Mouse (Mus musculus): ENCODE results near the gene Abhd10.

The Abhd10 gene

GRCm38 (mm10) chr16:45742615-45743476, at the start of gene Abhd10:
Gene Abhd10 (minus strand): TSS chr16:45742955.
- peak; percentile 97 for ATAC-seq (ENCODE audit: low TSS enrichment)

- no peak for ATAC-seq (ENCODE audit: low TSS enrichment)
Observed at GRCm38 (mm10) chr16:45791286-45791685, 48.5 kb upstream of the Abhd10 start.

GRCm38 (mm10) chr16:45789311-45789710, 46.6 kb upstream of the Abhd10 start:
- no peak for ATAC-seq (ENCODE audit: low TSS enrichment)

GRCm38 (mm10) chr16:45787650-45788049, 44.9 kb upstream of the Abhd10 start:
- no peak for ATAC-seq (ENCODE audit: low TSS enrichment)

GRCm38 (mm10) chr16:45786639-45787038, 43.9 kb upstream of the Abhd10 start:
- ATAC-seq (ENCODE audit: low TSS enrichment): peak; percentile 94

GRCm38 (mm10) chr16:45780001-45780400, 37.2 kb upstream of the Abhd10 start:
- no peak for ATAC-seq (ENCODE audit: low TSS enrichment)

- no peak for ATAC-seq (ENCODE audit: low TSS enrichment)
Observed at GRCm38 (mm10) chr16:45774813-45775212, 32.1 kb upstream of the Abhd10 start.

- no peak for ATAC-seq (ENCODE audit: low TSS enrichment)
Observed at GRCm38 (mm10) chr16:45770914-45771313, 28.2 kb upstream of the Abhd10 start.

GRCm38 (mm10) chr16:45767853-45768640, 25.3 kb upstream of the Abhd10 start:
- peak; percentile 50; the same call in 1 of the 2 replicates for ATAC-seq (ENCODE audit: low TSS enrichment)

GRCm38 (mm10) chr16:45767434-45767833, 24.7 kb upstream of the Abhd10 start:
- no peak for ATAC-seq (ENCODE audit: low TSS enrichment)

- no peak for ATAC-seq (ENCODE audit: low TSS enrichment)
Observed at GRCm38 (mm10) chr16:45765801-45766494, 23.2 kb upstream of the Abhd10 start.

GRCm38 (mm10) chr16:45765102-45765501, 22.3 kb upstream of the Abhd10 start:
- ATAC-seq (ENCODE audit: low TSS enrichment): no peak

GRCm38 (mm10) chr16:45762859-45763505, 20.2 kb upstream of the Abhd10 start:
- no peak for ATAC-seq (ENCODE audit: low TSS enrichment)

- no peak for ATAC-seq (ENCODE audit: low TSS enrichment)
Observed at GRCm38 (mm10) chr16:45761425-45761824, 18.7 kb upstream of the Abhd10 start.

GRCm38 (mm10) chr16:45758726-45759269, 16.0 kb upstream of the Abhd10 start:
- no peak for ATAC-seq (ENCODE audit: low TSS enrichment)

- no peak for ATAC-seq (ENCODE audit: low TSS enrichment)
Observed at GRCm38 (mm10) chr16:45757421-45758078, 14.8 kb upstream of the Abhd10 start.

GRCm38 (mm10) chr16:45756855-45757254, 14.1 kb upstream of the Abhd10 start:
- ATAC-seq (ENCODE audit: low TSS enrichment): peak; percentile 95

- ATAC-seq (ENCODE audit: low TSS enrichment): no peak
Observed at GRCm38 (mm10) chr16:45743591-45744144, 913 bp upstream of the Abhd10 start.

- no peak for ATAC-seq (ENCODE audit: low TSS enrichment)
Observed at GRCm38 (mm10) chr16:45737880-45738279, 4.9 kb downstream of the Abhd10 start.

- ATAC-seq (ENCODE audit: low TSS enrichment): no peak
Observed at GRCm38 (mm10) chr16:45736724-45737123, 6.0 kb downstream of the Abhd10 start.
